Mouse (Mus musculus): ENCODE results near the gene Gm20388.

GRCm38 (mm10) chr8:122670001-122670400, 2759.4 kb downstream of the Gm20388 start:
- TF ChIP-seq POLR2A (IDR thresholded peaks at IDR 0.05; ENCODE audit: insufficient read depth, low read length) (no peak), CTCF (IDR thresholded peaks at IDR 0.05; ENCODE audit: low read depth, low read length) (no peak)

Measured in ES-Bruce4 (cell line).